Mouse (Mus musculus): ENCODE results near the gene Naip1. TPM values are rescaled to one million over a fixed set of nuclear protein-coding genes. Genes with fewer than 3 reads are reported as not detected.
"Not testable (repeated sequence)": the region's sequence is repeated elsewhere in the genome, so short reads cannot be mapped to it uniquely, and the experiment has no call there.

Gene Naip1
- polyA plus RNA-seq, 1 experiment from 2014 or later: not detected

- no peak for ATAC-seq (replicated peaks; ENCODE audit: low FRiP score)
- Histone ChIP-seq H3K9me3 (ENCODE audit: control insufficient read depth, low read length) (peaks cover 2% of the 10 kb centered on the region; the same call in 1 of the 2 replicates), H3K4me3 (ENCODE audit: low read depth, low read length) (no peak overlapping the region), H3K4me2 (no peak overlapping the region), H3K27ac (ENCODE audit: low read depth, low read length) (no peak overlapping the region), H3K9ac (ENCODE audit: low read depth, low read length) (no peak overlapping the region), H3K36me3 (ENCODE audit: control insufficient read depth, insufficient read depth, low read length) (no peaks in the 10 kb centered on the region), H3K4me1 (replicated peaks; ENCODE audit: control insufficient read depth, insufficient read depth, low read length) (no peaks in the 10 kb centered on the region), H3K27me3 (replicated peaks; ENCODE audit: control insufficient read depth, insufficient read depth, low read length) (no peaks in the 10 kb centered on the region)
- 43% methylated on average over 1 of the region's 1 CpGs for WGBS
- DNase-seq (ENCODE audit: low spot score): no peak
These were observed 38.2 kb downstream of the Naip1 start for GRCm38 (mm10) chr13:100414428-100414827.

- H3K27me3 ChIP-seq (replicated peaks; ENCODE audit: control insufficient read depth, insufficient read depth, low read length): no peaks in the 10 kb centered on the region
- 65% methylated on average over 4 of the region's 4 CpGs for WGBS
- H3K4me1 ChIP-seq (replicated peaks; ENCODE audit: control insufficient read depth, insufficient read depth, low read length): no peaks in the 10 kb centered on the region
These were observed 42.8 kb downstream of the Naip1 start for GRCm38 (mm10) chr13:100409825-100410224.

GRCm38 (mm10) chr13:100409181-100409580 is 43.5 kb downstream of the Naip1 start:
- Histone ChIP-seq H3K4me2 (no peak overlapping the region), H3K27ac (ENCODE audit: low read depth, low read length) (no peak overlapping the region), H3K4me1 (replicated peaks; ENCODE audit: control insufficient read depth, insufficient read depth, low read length) (no peaks in the 10 kb centered on the region), H3K9me3 (ENCODE audit: control insufficient read depth, low read length) (0 out of 2 replicates have a peak, but pooled peaks cover under 1% of the 10 kb centered on the region), H3K36me3 (ENCODE audit: control insufficient read depth, insufficient read depth, low read length) (no peaks in the 10 kb centered on the region), H3K27me3 (replicated peaks; ENCODE audit: control insufficient read depth, insufficient read depth, low read length) (no peaks in the 10 kb centered on the region), H3K4me3 (ENCODE audit: low read depth, low read length) (no peak overlapping the region), H3K9ac (ENCODE audit: low read depth, low read length) (no peak overlapping the region)
- WGBS: 86% methylated on average over 5 of the region's 5 CpGs
- DNase-seq (ENCODE audit: low spot score) (no peak), ATAC-seq (replicated peaks; ENCODE audit: low FRiP score) (no peak)

More at GRCm38 (mm10) chr13:100409825-100410224, 42.8 kb downstream of the Naip1 start:
- no peak overlapping the region for H3K9ac ChIP-seq (ENCODE audit: low read depth, low read length)
- 0 out of 2 replicates have a peak, but pooled peaks cover 2% of the 10 kb centered on the region for H3K9me3 ChIP-seq (ENCODE audit: control insufficient read depth, low read length)
- ATAC-seq (replicated peaks; ENCODE audit: low FRiP score) (no peak), DNase-seq (ENCODE audit: low spot score) (no peak)
- no peak overlapping the region for H3K4me3 ChIP-seq (ENCODE audit: low read depth, low read length)
- no peak overlapping the region for H3K27ac ChIP-seq (ENCODE audit: low read depth, low read length)
- H3K36me3 ChIP-seq (ENCODE audit: control insufficient read depth, insufficient read depth, low read length): no peaks in the 10 kb centered on the region
- H3K4me2 ChIP-seq: no peak overlapping the region

GRCm38 (mm10) chr13:100408242-100408641 is 44.4 kb downstream of the Naip1 start:
- no peaks in the 10 kb centered on the region for H3K4me1 ChIP-seq (replicated peaks; ENCODE audit: control insufficient read depth, insufficient read depth, low read length)
- H3K27ac ChIP-seq (ENCODE audit: low read depth, low read length): no peak overlapping the region
- no peak overlapping the region for H3K4me2 ChIP-seq
- H3K4me3 ChIP-seq (ENCODE audit: low read depth, low read length): no peak overlapping the region
- ATAC-seq (replicated peaks; ENCODE audit: low FRiP score) (no peak), DNase-seq (ENCODE audit: low spot score) (no peak)
- no peak overlapping the region for H3K9ac ChIP-seq (ENCODE audit: low read depth, low read length)
- WGBS: 70% methylated on average over 7 of the region's 7 CpGs
- H3K36me3 ChIP-seq (ENCODE audit: control insufficient read depth, insufficient read depth, low read length): no peaks in the 10 kb centered on the region
- H3K9me3 ChIP-seq (ENCODE audit: control insufficient read depth, low read length): no peaks in the 10 kb centered on the region
- H3K27me3 ChIP-seq (replicated peaks; ENCODE audit: control insufficient read depth, insufficient read depth, low read length): no peaks in the 10 kb centered on the region

- DNase-seq (ENCODE audit: low spot score); H3K36me3 ChIP-seq (ENCODE audit: control insufficient read depth, insufficient read depth, low read length); H3K9ac ChIP-seq (ENCODE audit: low read depth, low read length); H3K27ac ChIP-seq (ENCODE audit: low read depth, low read length); H3K9me3 ChIP-seq (ENCODE audit: control insufficient read depth, low read length); H3K4me2 ChIP-seq; H3K4me1 ChIP-seq (replicated peaks; ENCODE audit: control insufficient read depth, insufficient read depth, low read length); H3K27me3 ChIP-seq (replicated peaks; ENCODE audit: control insufficient read depth, insufficient read depth, low read length); ATAC-seq (replicated peaks; ENCODE audit: low FRiP score); H3K4me3 ChIP-seq (ENCODE audit: low read depth, low read length): not testable (repeated sequence)
- 73% methylated on average over 7 of the region's 7 CpGs for WGBS
These were observed 49.6 kb downstream of the Naip1 start for GRCm38 (mm10) chr13:100402930-100403637.

GRCm38 (mm10) chr13:100391021-100391420 is 61.6 kb downstream of the Naip1 start:
- not testable (repeated sequence) for H3K9ac ChIP-seq (ENCODE audit: low read depth, low read length); H3K36me3 ChIP-seq (ENCODE audit: control insufficient read depth, insufficient read depth, low read length); H3K4me3 ChIP-seq (ENCODE audit: low read depth, low read length); H3K27me3 ChIP-seq (replicated peaks; ENCODE audit: control insufficient read depth, insufficient read depth, low read length); ATAC-seq (replicated peaks; ENCODE audit: low FRiP score); H3K9me3 ChIP-seq (ENCODE audit: control insufficient read depth, low read length); H3K4me2 ChIP-seq; H3K4me1 ChIP-seq (replicated peaks; ENCODE audit: control insufficient read depth, insufficient read depth, low read length); DNase-seq (ENCODE audit: low spot score); H3K27ac ChIP-seq (ENCODE audit: low read depth, low read length)
- WGBS: 16% methylated on average over 5 of the region's 5 CpGs

GRCm38 (mm10) chr13:100370536-100370935 is 82.1 kb downstream of the Naip1 start:
- H3K9me3 ChIP-seq (ENCODE audit: control insufficient read depth, low read length): no peaks in the 10 kb centered on the region

More at GRCm38 (mm10) chr13:100370536-100370935, 82.1 kb downstream of the Naip1 start:
- H3K4me2 ChIP-seq: no peak overlapping the region
- WGBS: 95% methylated on average over 1 of the region's 1 CpGs
- H3K27me3 ChIP-seq (replicated peaks; ENCODE audit: control insufficient read depth, insufficient read depth, low read length): no peaks in the 10 kb centered on the region
- H3K27ac ChIP-seq (ENCODE audit: low read depth, low read length): no peak overlapping the region
- no peak overlapping the region for H3K9ac ChIP-seq (ENCODE audit: low read depth, low read length)
- ATAC-seq (replicated peaks; ENCODE audit: low FRiP score) (no peak), DNase-seq (ENCODE audit: low spot score) (no peak)
- H3K36me3 ChIP-seq (ENCODE audit: control insufficient read depth, insufficient read depth, low read length): no peaks in the 10 kb centered on the region
- H3K4me1 ChIP-seq (replicated peaks; ENCODE audit: control insufficient read depth, insufficient read depth, low read length): no peaks in the 10 kb centered on the region
- H3K4me3 ChIP-seq (ENCODE audit: low read depth, low read length): no peak overlapping the region

Measured in liver, embryonic 11.5 days (tissue).